Mouse (Mus musculus): ENCODE measurements around the gene Copb2. TPM values are rescaled to one million over a fixed set of nuclear protein-coding genes. Genes with fewer than 3 reads are reported as not detected.

The Copb2 gene
- polyA plus RNA-seq, 1 experiment from 2014 or later, result 168 TPM

DNA sequence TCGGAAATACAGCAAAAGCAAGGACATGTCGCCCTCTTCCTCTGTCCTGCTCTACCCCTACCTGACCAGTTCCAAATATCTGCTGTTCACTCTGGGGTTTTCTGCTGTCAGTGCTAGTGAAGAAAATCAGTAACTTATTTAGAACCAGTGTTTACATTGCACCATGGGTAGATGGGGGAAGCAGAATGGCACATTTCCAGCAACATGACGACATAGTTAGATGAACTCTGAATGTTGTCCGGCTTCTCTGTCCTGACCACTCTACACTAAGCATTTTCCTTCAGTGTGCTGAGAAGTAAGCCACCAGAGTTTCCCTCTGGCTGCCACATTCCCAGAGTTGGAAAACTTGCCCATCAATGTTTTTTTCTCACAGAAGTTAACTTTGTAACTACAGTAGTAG, 20.3 kb downstream of the Copb2 start:
- H3K9me3 ChIP-seq (ENCODE audit: control insufficient read depth), result no peaks in the 10 kb centered on the region
- H3K4me3 ChIP-seq (ENCODE audit: low read depth, low read length), result no peak overlapping the region
- no peaks in the 10 kb centered on the region for H3K27me3 ChIP-seq (replicated peaks; ENCODE audit: control insufficient read depth, insufficient read depth, low read length)
- no peak for ATAC-seq
- no peak overlapping the region for H3K4me2 ChIP-seq (replicated peaks; ENCODE audit: low read depth)
- H3K27ac ChIP-seq (ENCODE audit: low read depth, low read length), result no peak overlapping the region
- WGBS, result 84% methylated on average over 4 of the region's 4 CpGs
- no peak overlapping the region for H3K9ac ChIP-seq (ENCODE audit: low read depth, low read length)
- no peak for TF ChIP-seq CTCF (IDR thresholded peaks at IDR 0.05; ENCODE audit: low read depth)
- H3K36me3 ChIP-seq (ENCODE audit: control insufficient read depth, insufficient read depth), result peaks cover 86% of the 10 kb centered on the region
- no peaks in the 10 kb centered on the region for H3K4me1 ChIP-seq (replicated peaks; ENCODE audit: control insufficient read depth, insufficient read depth, low read length)

DNA sequence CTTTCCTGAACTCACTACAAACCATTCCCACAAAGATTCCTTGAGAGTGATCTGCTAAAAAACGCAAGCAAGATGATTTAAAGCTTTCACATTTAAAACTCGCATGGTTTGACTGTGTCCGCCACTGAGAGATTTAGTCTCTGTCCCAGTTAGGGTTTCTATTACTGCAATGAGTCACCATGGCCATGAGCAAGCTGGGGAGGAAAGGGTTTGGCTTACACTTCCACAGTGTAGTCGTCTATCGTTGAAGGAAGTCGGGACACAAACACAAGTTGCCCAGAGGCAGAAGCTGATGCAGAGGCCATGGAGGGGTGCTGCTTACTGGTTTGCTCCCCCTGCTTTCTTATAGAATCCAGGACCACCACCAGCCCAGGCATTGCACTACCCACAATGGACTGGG, 36.6 kb downstream of the Copb2 start:
- Histone ChIP-seq H3K9ac (ENCODE audit: low read depth, low read length) (no peak overlapping the region), H3K27ac (ENCODE audit: low read depth, low read length) (no peak overlapping the region), H3K27me3 (replicated peaks; ENCODE audit: control insufficient read depth, insufficient read depth, low read length) (no peaks in the 10 kb centered on the region), H3K9me3 (ENCODE audit: control insufficient read depth) (0 out of 2 replicates have a peak, but pooled peaks cover 5% of the 10 kb centered on the region), H3K4me2 (replicated peaks; ENCODE audit: low read depth) (no peak overlapping the region), H3K4me1 (replicated peaks; ENCODE audit: control insufficient read depth, insufficient read depth, low read length) (peaks cover 5% of the 10 kb centered on the region; the same call in 1 of the 2 replicates), H3K36me3 (ENCODE audit: control insufficient read depth, insufficient read depth) (peaks cover 11% of the 10 kb centered on the region), H3K4me3 (ENCODE audit: low read depth, low read length) (no peak overlapping the region)
- no peak for TF ChIP-seq CTCF (IDR thresholded peaks at IDR 0.05; ENCODE audit: low read depth)
- ATAC-seq, result no peak
- WGBS, result 67% methylated on average over 6 of the region's 6 CpGs

DNA sequence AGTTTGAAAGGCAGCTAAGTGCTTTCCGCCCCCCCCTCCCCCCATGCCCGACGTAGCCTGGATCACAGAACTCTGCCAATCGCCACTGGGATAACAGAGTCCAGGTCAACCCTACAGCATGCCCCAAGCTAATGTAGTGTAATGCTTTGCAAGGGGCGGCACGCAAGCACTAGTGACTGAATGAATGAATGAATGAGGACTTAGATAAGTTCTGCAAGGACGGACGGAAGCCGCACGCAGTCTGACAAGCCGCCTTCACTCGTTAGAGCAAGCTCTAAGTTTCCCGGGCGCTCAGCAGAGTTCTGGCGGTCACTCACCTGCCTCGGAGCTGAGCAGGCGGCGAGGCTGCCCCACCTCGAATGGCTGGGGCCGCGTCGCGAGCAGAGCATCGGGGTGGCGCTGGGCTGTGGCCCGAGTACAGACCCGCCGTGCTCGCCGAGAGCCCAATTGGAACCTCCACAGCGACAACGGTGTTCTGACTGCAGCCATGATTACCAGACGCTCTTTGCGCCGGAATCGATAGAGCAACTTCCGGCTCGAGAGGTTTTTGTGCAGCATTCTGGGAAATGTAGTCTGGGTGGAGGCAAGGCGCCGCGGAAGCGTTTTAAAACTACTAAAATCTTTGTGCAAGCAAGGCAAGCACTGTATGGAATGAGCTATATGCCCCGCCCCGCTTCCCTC, 37.8 kb downstream of the Copb2 start, which contains the start of gene Mrps22:
Mrps22 (minus strand) TSS at position 505 of the 681 bp plus-strand sequence.
- no peak within 1 kb of the TSS for H3K27ac ChIP-seq (ENCODE audit: low read depth, low read length)
- peak within 1 kb of the TSS; percentile 80 for H3K4me3 ChIP-seq (ENCODE audit: low read depth, low read length)
- H3K4me2 ChIP-seq (replicated peaks; ENCODE audit: low read depth), result peak within 1 kb of the TSS; percentile 82
- peaks cover 5% of the 10 kb centered on the region; the same call in 1 of the 2 replicates for H3K4me1 ChIP-seq (replicated peaks; ENCODE audit: control insufficient read depth, insufficient read depth, low read length)
- under 1% methylated on average over 44 of the region's 44 CpGs for WGBS
- peak within 1 kb of the TSS; percentile 63 for H3K9ac ChIP-seq (ENCODE audit: low read depth, low read length)
- H3K27me3 ChIP-seq (replicated peaks; ENCODE audit: control insufficient read depth, insufficient read depth, low read length), result no peaks in the 10 kb centered on the region
- peaks cover 2% of the 10 kb centered on the region; the same call in 1 of the 2 replicates for H3K36me3 ChIP-seq (ENCODE audit: control insufficient read depth, insufficient read depth)
- 0 out of 2 replicates have a peak, but pooled peaks cover 5% of the 10 kb centered on the region for H3K9me3 ChIP-seq (ENCODE audit: control insufficient read depth)
- no peak for TF ChIP-seq CTCF (IDR thresholded peaks at IDR 0.05; ENCODE audit: low read depth)
- peak; percentile 91 for ATAC-seq

DNA sequence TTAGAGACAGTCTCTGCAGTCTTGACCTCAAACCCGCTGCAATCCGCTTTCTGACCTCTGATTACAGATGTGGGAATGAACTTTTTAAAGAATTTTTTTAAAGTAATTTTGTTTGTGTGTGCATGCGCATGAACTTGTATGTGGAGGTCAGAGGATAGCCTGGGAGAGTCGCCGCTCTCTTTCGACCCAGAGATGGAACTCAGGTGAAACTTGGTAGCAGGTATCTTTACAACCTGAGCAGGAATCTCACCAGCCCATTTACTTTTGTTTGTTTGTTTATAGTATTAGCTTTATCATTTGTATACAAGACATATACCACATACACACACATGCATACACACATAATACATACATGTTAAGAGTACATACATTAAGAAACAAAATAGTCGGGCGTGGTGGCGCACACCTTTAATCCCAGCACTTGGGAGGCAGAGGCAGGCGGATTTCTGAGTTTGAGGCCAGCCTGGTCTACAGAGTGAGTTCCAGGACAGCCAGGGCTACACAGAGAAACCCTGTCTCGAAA, 38.4 kb downstream of the Copb2 start:
- no peak overlapping the region for H3K27ac ChIP-seq (ENCODE audit: low read depth, low read length)
- no peak overlapping the region for H3K9ac ChIP-seq (ENCODE audit: low read depth, low read length)
- H3K4me2 ChIP-seq (replicated peaks; ENCODE audit: low read depth), result peak overlapping the region; percentile 82
- 0 out of 2 replicates have a peak, but pooled peaks have one; percentile 7 for ATAC-seq
- no peaks in the 10 kb centered on the region for H3K27me3 ChIP-seq (replicated peaks; ENCODE audit: control insufficient read depth, insufficient read depth, low read length)
- 51% methylated on average over 11 of the region's 11 CpGs for WGBS
- H3K9me3 ChIP-seq (ENCODE audit: control insufficient read depth), result 0 out of 2 replicates have a peak, but pooled peaks cover 5% of the 10 kb centered on the region
- peak overlapping the region; percentile 80 for H3K4me3 ChIP-seq (ENCODE audit: low read depth, low read length)
- H3K4me1 ChIP-seq (replicated peaks; ENCODE audit: control insufficient read depth, insufficient read depth, low read length), result peaks cover 5% of the 10 kb centered on the region; the same call in 1 of the 2 replicates
- no peak for TF ChIP-seq CTCF (IDR thresholded peaks at IDR 0.05; ENCODE audit: low read depth)
- H3K36me3 ChIP-seq (ENCODE audit: control insufficient read depth, insufficient read depth), result no peaks in the 10 kb centered on the region

DNA sequence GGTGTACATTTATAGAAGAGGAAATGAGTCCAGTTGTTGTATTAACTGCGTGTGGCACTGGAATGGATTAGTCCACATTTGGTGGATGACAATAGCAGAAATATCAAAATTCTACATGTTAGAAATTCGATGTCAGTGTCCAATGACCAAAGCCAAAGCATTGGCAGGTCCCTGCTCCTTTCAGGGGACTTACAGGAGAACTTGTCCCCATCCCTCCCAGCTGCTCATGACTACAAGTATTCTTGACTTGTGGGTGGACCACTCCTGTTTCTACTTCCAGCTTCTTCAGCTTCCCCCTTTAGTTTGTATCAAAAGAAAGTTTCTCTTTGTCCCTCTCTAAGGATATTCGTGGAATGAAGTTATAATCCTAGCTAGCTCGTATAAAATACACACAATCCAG, 41.4 kb downstream of the Copb2 start:
- Histone ChIP-seq H3K36me3 (ENCODE audit: control insufficient read depth, insufficient read depth) (no peaks in the 10 kb centered on the region), H3K27me3 (replicated peaks; ENCODE audit: control insufficient read depth, insufficient read depth, low read length) (no peaks in the 10 kb centered on the region), H3K9me3 (ENCODE audit: control insufficient read depth) (0 out of 2 replicates have a peak, but pooled peaks cover 5% of the 10 kb centered on the region), H3K9ac (ENCODE audit: low read depth, low read length) (no peak overlapping the region), H3K27ac (ENCODE audit: low read depth, low read length) (no peak overlapping the region), H3K4me2 (replicated peaks; ENCODE audit: low read depth) (no peak overlapping the region), H3K4me1 (replicated peaks; ENCODE audit: control insufficient read depth, insufficient read depth, low read length) (peaks cover 5% of the 10 kb centered on the region; the same call in 1 of the 2 replicates), H3K4me3 (ENCODE audit: low read depth, low read length) (no peak overlapping the region)
- 67% methylated on average over 4 of the region's 4 CpGs for WGBS
- ATAC-seq, result no peak
- TF ChIP-seq CTCF (IDR thresholded peaks at IDR 0.05; ENCODE audit: low read depth), result no peak

DNA sequence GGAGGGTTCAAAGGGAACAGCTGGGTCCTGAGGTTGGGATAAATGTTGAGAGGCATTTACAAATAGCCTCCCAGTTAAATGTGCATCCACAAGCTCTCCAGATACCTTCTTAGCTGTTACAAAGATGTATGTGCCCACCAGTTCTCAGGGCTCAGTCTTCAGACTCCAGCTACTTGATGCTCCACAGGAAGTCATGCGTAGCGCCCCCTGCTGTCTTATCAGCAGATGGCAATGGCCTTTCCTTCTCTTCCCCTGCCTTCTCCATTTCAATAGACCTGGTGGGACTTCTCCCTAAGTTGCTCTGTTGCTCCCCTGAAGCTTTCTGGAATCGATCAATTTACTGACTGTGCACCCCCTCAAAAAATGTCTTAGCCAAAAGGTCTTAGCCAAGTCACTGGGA, 65.0 kb downstream of the Copb2 start:
- Histone ChIP-seq H3K27me3 (replicated peaks; ENCODE audit: control insufficient read depth, insufficient read depth, low read length) (no peaks in the 10 kb centered on the region), H3K9me3 (ENCODE audit: control insufficient read depth) (no peaks in the 10 kb centered on the region), H3K4me1 (replicated peaks; ENCODE audit: control insufficient read depth, insufficient read depth, low read length) (no peaks in the 10 kb centered on the region), H3K4me3 (ENCODE audit: low read depth, low read length) (no peak overlapping the region), H3K4me2 (replicated peaks; ENCODE audit: low read depth) (no peak overlapping the region), H3K36me3 (ENCODE audit: control insufficient read depth, insufficient read depth) (no peaks in the 10 kb centered on the region), H3K9ac (ENCODE audit: low read depth, low read length) (no peak overlapping the region), H3K27ac (ENCODE audit: low read depth, low read length) (no peak overlapping the region)
- peak; percentile 59 for TF ChIP-seq CTCF (IDR thresholded peaks at IDR 0.05; ENCODE audit: low read depth)
- ATAC-seq, result no peak
- 38% methylated on average over 3 of the region's 3 CpGs for WGBS

All from intestine, postnatal 0 days (tissue).